Mouse (Mus musculus): ENCODE data around the gene Prm2.
"Not testable (repeated sequence)": the region's sequence is repeated elsewhere in the genome, so short reads cannot be mapped to it uniquely, and the experiment has no call there.

The Prm2 gene

DNA sequence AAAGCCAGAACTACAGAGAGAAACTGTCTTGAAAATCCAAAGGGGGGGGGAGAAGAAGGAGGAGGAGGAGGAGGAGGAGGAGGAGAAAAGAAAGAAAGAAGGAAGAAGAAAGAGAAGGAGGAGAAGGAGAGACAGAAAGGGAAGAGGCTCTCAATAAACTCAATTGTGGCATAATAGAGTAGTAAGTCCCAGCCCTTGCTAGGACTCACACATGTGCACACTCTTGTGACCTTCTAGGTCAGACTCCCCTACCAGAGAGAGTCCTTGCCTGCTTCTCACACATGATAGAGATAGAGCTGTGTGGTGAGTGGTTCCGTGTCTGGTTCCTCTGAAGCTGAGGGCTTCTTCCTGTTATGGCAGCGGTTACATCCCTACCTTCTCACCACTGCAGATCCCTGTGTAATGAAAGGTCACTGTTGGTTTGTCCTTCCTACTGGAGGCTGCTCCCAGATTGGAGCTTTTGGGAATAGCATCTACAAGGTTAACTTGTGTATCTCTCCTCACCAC lies 17.0 kb upstream of the Prm2 start, which contains the start of gene Gm11172:
Gene Gm11172, plus strand, starts transcription at position 51 of the 507 bp plus-strand sequence.
- in situ Hi-C loops (cut with MseI, MboI): no loop called here

DNA sequence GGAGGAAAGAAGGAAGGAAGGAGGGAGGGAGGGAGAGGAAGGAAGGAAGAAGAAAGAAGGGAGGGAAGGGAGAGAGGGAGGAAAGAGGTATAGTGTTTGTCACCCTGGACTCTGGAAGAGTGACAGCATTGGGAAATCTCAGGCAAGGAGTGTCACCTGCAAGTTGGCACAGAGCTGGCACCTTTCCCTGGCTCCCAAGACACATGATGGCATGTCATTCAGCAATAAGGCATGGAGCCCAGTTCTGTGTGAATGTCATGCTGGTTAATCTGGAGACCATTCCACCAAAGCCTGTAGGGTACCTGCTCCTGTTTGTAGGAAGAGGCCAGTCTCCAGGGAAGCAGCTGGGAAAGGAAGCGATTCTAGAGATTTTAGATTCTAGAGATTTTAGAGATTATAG lies 14.4 kb upstream of the Prm2 start:
- in situ Hi-C loops (cut with MseI, MboI): no loop called here

DNA sequence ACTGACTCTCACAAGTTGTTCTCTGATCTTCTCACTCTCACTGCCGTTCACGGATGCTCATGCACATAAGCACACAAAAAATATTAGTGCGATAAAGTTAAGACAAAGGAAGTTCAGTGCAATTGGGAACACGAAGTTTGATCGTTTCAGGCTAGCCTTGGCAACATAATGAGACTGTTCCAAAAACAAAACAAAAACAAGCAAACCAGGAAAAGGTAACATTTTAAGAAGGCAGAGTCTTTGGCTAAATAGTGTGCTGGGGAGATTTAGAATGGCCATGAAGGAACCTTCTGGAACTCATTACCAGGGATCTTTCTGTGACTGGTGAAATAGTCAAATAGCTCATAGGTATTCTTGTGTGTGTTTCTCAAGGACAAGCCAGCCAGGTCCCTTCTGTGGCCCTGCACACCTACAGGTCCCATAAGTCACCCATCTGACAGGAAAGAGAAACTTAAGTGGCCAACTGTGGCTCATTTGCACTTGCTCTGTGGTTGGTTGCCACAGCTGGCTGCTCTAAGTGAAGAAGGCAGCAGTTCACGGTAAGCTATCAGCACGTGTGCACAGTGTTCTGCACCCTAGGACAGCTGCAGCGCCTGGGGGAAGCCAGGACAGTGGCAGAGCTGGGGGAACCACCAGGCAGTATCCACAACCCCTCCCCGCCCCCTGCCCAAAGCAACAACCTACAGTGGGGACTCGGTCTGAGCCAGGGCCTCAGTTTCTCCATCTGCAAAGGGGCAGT lies 10.0 kb upstream of the Prm2 start, which contains the start of gene Prm1:
Gene Prm1, minus strand, starts transcription at position 51 of the 739 bp plus-strand sequence.
- in situ Hi-C loops (cut with MseI, MboI): no loop called here

DNA sequence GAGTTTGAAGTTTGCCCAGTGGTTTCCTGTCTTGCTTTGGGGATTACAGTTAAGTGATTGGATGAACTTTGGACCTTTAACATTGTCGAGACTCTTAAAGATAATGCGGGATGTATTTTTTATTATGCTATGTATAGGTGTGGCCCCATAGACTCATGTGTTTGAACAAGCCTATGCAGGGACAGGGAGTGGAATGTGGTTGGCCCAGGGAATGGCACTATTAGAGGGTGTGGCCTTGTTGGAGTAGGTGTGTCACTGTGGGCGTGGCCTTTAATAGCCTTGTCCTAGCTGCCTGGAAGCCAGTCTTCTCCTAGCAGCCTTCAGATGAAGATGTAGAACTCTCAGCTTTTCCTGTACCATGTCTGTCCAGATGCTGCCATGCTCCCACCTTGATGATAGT lies 6.5 kb upstream of the Prm2 start:
- in situ Hi-C loops (cut with MseI, MboI): not testable (repeated sequence)

DNA sequence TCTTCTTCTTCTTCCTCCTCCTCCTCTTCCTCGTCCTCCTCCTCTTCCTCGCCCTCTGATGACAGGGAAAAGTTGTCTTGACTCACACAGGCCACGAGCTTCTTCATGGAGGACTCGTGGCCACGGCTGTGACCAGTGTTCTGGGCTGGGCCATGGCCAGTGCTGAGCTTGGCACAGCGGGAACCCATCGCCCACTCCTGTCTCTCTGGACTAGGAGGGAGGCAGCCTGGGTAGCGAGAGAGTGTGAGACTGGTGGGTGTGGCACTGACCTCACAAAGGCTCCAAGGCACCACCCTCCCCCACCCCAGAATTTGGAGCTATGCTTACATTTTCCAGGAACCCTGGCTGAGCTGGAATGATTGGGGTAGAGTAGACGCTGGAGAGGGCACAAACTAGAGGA lies 5.2 kb downstream of the Prm2 start, which contains the start of gene Prm3:
Gene Prm3, minus strand, starts transcription at position 213 of the 400 bp plus-strand sequence.
- in situ Hi-C loops (cut with MseI, MboI): no loop called here

DNA sequence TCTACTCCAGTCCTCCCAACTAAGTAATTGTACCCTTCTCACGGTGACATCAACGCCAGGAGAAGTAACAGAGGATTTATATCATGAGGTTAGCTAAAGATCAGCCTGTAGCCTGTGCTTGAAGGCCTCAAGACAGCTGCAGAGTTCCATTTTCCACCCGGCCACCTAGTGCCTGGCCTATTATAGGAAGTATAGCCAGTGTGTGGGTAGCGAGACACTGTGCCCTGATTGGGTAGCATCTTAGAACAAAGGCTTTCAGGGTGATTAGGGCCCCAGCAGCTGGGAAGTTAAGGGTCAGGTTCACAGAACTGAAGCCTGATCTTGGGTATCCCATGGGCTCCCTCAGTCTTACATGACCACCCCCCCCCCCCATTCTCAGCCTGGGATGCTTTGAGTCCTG lies 7.1 kb downstream of the Prm2 start:
- in situ Hi-C loops (cut with MseI, MboI): loop anchor here in 1 of 2 experiments (10.0 kb wide), 1 partner anchor 214 kb away; no protein-coding TSS in a partner anchor

DNA sequence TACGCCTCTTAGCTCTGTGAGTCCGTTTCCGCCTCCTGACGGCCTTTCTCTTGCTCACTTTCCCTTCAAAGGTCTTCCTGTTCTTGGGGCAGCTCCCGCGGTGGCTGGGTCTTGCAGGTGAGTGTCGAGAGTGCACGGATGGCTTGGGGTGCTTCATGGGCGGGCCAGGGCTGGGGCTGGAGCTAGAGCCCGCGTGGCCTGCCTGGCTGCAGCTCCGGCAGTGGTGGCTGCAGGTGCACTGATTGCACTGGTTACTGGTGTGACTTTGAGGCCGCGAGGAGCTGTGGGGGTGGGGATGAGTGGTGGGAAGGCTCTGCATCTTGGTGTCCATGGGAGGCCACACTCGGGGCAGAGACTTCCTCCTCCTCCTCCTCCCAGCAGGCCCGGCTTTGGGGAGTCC lies 7.7 kb downstream of the Prm2 start, which contains the start of gene Tnp2:
Gene Tnp2, minus strand, starts transcription at position 390 of the 400 bp plus-strand sequence.
- in situ Hi-C loops (cut with MseI, MboI): loop anchor here in 1 of 2 experiments (10.0 kb wide), 1 partner anchor 213 kb away; no protein-coding TSS in a partner anchor

DNA sequence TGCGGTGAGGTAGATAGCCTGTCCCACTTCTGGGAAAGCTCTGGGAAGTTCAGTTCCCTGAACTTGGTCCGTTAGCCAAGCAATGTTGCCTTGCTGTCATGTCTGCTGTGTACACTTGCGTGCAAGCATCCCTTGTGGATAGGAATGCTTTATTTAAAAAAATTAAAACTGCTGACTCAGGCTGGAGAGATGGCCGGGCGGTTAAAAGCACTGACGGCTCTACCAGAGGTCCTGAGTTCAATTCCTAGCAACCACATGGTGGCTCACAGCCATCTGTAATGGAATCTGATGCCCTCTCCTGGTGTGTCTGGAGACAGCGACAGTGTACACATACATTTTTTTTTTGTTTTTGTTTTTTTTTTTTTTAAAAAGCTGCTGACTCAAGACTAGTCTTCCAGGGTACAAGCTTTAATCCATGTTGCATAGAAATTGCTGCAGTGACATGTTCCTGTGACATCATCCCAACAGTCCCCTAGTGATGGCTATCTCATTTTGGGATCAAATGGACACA lies 8.3 kb downstream of the Prm2 start:
- in situ Hi-C loops (cut with MseI, MboI): loop anchor here in 1 of 2 experiments (10.0 kb wide), 1 partner anchor 213 kb away; no protein-coding TSS in a partner anchor

DNA sequence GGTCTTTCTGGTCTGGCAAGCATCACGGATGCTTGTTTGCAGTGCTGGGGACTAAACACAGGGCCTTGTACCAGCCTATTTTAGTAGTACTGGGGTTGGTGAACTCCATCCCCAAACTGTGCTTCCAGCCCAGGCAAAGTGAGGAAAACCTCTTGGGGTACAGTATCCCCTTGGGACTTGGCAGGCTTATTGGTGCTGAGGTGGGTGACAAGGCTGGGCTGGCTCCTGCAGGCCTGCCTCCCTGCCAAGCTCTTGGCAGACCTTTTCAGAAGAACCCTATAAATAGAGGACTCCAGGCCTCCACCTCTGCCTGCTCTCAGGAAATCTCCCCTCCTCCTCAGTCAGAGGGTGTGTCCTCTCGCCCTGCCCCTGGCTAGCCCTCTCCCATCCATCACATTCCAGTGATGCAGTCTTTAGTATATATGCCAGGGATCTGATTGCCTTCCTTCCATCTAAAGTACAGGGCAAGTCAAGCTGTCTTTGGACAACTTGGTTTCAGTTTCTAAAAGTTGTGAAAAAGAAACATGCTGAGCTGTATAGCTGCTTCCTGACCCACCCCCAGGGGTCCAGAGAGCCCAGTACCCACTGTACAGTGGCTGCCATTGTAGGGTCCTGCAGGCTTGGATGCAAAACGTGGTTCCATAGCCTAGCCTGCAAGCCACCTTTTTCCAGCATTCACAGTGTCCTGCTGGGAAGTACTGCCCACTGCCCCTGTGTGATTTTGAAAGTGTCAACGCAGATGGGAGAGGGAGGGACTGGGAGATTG lies 9.0 kb downstream of the Prm2 start:
- in situ Hi-C loops (cut with MseI, MboI): loop anchor here in 1 of 2 experiments (10.0 kb wide), 1 partner anchor 212 kb away; no protein-coding TSS in a partner anchor

DNA sequence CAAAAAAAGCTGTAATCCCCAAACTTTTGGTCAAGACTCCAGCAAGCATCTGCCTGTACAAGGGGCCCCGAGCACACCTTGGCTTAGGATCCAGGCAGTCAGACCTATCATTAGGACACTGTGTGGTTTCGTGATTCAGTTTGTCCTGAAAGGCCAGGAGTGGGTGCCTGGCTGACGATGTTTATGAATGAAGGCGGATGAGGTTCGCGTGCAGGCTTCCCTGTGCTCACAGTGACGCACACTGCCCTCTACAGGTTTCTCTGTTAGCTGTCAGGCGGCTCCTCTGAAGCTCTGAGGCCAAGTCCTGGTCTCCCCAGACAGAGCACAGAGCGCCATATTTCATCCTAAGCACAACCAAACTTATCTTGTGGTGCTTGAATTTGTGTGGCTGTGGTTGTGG lies 9.6 kb downstream of the Prm2 start:
- in situ Hi-C loops (cut with MseI, MboI): loop anchor here in 1 of 2 experiments (10.0 kb wide), 1 partner anchor 211 kb away; no protein-coding TSS in a partner anchor

DNA sequence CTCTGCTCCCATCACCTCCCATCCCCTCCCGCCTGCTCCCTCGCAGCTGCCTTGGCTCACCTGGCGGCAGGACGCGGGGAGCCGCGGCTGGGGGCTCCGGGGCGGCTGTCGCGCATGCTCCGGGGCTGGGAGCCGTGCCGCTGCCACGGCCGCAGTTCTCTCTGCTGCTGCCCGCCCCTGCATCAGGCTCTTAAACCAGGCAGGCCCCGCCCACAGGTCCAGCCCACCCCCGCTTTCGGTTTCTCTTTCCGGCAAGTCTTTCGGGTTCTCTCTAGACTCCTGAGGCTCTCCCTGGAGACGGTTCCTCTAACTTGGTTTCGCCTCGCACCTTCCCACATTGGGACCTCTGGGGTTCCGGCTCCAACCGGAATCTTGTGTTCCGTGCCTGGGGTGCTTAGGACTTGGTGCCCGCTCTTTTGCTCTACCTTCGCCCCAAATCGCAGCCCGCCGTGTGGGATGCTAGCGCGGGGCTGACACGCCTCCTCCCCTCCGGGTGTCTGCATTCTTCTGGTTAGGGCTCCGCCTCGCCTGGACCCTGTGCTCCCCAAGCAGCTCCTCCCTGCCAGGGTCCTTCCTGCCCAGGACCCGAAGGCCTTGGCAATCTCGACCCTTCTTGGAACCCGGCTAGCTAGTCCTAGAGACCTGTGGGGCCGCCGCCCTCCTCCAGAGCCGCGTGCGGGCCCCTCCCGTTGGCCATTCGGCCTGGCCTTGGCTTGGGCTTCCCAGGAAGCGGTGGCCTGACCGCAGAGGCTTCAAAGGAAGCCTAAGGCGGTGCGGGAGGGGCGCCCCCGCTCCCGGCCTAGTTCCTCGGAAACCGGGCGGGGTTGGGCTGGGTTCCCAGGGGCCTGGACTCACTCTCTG lies 10.3 kb downstream of the Prm2 start, which contains the start of gene Socs1:
Gene Socs1, minus strand, starts transcription at position 166 of the 861 bp plus-strand sequence.
- in situ Hi-C loops (cut with MseI, MboI): loop anchor here in 1 of 2 experiments (10.0 kb wide), 1 partner anchor 211 kb away; no protein-coding TSS in a partner anchor

DNA sequence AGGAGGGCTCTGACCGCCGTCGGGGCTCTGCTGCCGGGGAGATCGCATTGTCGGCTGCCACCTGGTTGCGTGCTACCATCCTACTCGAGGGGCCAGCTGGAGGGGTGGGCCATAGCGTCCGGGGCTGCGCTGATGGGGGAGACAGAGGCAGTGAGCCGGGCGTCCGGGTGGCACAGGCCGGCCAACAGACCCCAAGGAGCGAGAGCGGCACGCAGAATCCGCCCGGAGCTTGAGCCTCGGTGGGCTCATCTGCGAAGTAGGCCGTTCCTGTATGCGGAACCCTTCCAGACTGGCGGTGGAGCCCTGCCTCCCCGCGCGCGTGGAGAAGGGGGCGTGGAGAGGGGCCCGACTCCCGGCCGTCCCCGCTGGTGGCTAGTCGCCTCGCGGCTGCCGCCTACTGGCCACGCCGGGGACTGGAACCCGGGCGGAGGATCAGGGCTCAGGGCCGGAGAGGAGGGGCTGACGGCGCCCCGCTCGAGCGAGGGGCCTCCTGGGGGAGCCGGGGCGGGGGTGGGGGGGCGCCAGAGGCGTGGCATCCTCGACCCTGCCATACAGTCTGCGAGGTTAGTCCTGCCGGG lies 11.1 kb downstream of the Prm2 start:
- in situ Hi-C loops (cut with MseI, MboI): loop anchor here in 1 of 2 experiments (10.0 kb wide), 1 partner anchor 210 kb away; no protein-coding TSS in a partner anchor

DNA sequence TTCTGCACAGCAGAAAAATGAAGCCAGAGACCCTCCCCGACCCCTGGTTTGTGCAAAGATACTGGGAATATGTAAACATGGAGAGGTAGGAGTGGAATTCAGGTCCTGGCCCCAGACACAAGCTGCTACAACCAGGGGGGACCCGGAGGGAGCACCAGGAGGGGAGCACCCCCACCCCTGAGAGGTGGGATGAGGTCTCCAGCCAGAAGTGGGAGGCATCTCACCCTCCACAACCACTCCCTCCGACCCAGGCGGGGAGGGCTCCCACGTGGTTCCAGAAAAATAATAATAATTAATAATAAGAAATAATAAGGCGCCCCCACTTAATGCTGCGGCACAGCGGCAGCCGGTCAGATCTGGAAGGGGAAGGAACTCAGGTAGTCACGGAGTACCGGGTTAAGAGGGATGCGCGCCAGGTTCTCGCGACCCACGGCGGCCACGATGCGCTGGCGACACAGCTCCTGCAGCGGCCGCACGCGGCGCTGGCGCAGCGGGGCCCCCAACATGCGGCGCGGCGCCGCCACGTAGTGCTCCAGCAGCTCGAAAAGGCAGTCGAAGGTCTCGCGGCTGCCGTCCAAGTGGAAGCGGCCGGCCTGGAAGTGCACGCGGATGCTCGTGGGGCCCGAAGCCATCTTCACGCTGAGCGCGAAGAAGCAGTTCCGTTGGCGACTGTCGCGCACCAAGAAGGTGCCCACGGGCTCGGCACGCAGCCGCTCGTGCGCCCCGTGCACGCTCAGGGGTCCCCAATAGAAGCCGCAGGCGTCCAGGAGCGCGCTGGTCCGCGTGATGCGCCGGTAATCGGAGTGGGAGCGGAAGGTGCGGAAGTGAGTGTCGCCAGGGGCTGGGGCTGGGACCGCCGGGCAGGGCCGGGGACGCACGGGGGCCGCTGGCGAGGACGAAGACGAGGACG lies 11.8 kb downstream of the Prm2 start:
- in situ Hi-C loops (cut with MseI, MboI): loop anchor here in 1 of 2 experiments (10.0 kb wide), 1 partner anchor 209 kb away; no protein-coding TSS in a partner anchor

DNA sequence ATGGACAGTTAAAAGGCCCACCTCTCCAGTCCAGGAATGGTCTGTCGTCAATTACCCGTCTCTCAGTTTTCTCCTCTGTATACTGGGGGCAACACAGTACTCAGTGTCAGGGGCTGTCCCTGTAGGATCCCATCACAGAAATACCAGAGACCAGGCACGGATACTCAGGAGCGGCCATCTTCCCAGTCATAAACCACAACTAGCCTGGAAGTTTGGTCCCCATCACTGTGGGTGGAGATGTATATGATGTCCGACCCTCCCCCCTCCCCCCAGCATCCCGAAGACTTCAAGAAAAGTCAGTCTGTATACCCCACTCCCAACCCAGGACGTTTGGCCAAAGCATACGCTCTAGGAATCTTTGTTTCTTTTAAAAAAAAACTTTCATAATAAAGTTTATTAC lies 12.5 kb downstream of the Prm2 start:
- in situ Hi-C loops (cut with MseI, MboI): loop anchor here in 1 of 2 experiments (10.0 kb wide), 1 partner anchor 209 kb away; no protein-coding TSS in a partner anchor

DNA sequence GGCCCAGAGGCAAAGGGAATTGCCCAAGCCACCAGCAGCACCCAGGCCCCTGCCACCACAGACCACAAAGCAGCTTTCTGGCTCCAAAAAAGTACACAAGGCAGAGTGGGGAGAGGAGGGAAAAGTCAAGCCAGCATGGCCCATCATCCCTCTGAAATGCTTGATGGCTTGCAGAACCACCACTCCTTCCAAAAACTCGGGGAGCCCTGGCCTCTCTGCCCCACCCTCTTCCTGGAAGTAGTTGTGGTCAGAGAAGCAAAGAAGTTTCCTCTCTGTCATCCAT lies 12.8 kb downstream of the Prm2 start:
- in situ Hi-C loops (cut with MseI, MboI): loop anchor here in 1 of 2 experiments (10.0 kb wide), 1 partner anchor 208 kb away; no protein-coding TSS in a partner anchor

DNA sequence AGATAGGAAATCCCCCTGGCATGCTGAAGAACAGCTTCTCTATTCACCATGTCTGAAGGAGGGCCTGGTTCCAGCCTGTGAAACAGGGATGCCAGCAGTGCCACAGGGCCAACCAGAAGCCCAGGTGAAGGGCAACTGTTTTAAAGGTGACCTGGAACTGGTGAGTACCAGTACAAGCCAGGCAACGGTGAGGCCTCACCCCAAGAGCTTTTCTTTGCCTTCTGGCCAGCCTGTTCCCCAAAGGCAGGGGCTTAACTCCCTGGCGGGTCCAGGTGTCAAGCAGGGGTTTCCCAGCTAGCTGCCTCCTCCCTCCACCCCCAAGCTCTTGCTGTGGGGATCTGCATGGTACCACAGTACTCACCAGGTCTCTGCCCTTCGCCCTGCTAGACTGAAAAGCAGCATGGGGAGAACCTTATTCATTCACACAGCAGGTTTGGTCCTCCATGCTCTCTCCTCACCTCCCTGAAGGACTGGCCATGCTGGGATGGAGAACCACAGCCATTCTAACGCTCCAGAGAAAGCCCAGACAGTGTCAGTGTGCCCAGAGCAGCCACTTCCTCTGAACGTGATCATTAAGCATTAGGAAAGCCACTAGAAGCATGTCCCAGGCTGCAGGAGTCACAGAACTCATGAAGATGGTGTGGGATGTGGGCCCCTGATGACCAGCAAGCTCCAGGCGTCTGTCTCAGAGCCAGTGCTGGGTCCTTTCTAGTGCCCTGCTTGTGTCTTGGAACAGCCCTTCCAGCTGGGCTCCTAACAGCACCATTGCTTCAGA lies 13.4 kb downstream of the Prm2 start:
- in situ Hi-C loops (cut with MseI, MboI): loop anchor here in 1 of 2 experiments (10.0 kb wide), 1 partner anchor 208 kb away; no protein-coding TSS in a partner anchor

DNA sequence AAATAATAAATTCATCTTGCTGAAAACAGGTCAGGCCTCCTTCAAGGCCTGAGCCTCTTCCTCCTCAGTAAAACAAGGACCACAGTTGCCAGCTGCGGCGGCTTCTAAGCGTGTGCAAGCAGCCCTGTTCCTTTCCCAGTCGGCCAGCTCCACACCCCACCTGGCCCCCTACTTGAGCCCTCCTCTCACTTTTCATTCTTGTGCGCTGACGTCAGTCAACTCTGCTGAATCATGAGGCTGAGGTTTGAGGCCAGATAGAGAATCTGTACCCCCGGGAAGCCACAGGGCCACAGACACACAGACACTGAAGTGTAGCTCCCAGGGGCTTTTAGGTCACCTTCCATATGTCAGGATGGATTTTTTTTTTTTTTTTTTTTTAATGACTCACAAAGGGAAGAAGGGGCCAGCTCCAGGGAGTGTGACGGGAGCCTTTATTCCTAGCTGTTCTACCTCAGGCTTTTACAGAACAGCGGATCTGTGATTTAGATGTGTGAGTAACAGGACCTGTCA lies 14.0 kb downstream of the Prm2 start:
- in situ Hi-C loops (cut with MseI, MboI): loop anchor here in 1 of 2 experiments (10.0 kb wide), 1 partner anchor 207 kb away; no protein-coding TSS in a partner anchor
